In genomic region chr1:174042091-174042884, GRCm38 (mm10) we compare ENCODE assay signal across 11 mouse cellular contexts. TPM values are rescaled to one million over a fixed set of nuclear protein-coding genes. Genes with fewer than 3 reads are reported as not detected.
"Had no signal": no experiment of that assay in that cellular context is flagged by ENCODE, and none has a peak within 500 bp of the region (broad histone marks: within the 10 kb centered on the region; RNA-seq: fewer than 3 reads in every experiment).

No protein-coding gene starts in this region.

RNA-seq across cellular contexts. Expression of gene Olfr433, which starts 1.8 kb away (rescaled TPM):
- total RNA-seq: layer of hippocampus, adult 2 months; layer of hippocampus, postnatal 10 days; left cerebral cortex, postnatal 36 days had no signal
- polyA plus RNA-seq: intestine, embryonic 15.5 days; kidney, embryonic 14.5 days; limb, embryonic 12.5 days; lung, postnatal 0 days; midbrain, embryonic 14.5 days; neural tube, embryonic 14.5 days had no signal

RNA-seq across cellular contexts. Expression of gene Olfr432, which starts 6.7 kb away (rescaled TPM):
- total RNA-seq: layer of hippocampus, adult 2 months; layer of hippocampus, postnatal 10 days; left cerebral cortex, postnatal 36 days had no signal
- polyA plus RNA-seq: intestine, embryonic 15.5 days; kidney, embryonic 14.5 days; limb, embryonic 12.5 days; lung, postnatal 0 days; midbrain, embryonic 14.5 days; neural tube, embryonic 14.5 days had no signal

RNA-seq across cellular contexts. Expression of gene Ifi205, which starts 10.7 kb away (rescaled TPM):
- total RNA-seq: left cerebral cortex, postnatal 36 days had no signal
- polyA plus RNA-seq: kidney, embryonic 14.5 days; neural tube, embryonic 14.5 days had no signal

RNA-seq across cellular contexts. Expression of gene Olfr430, which starts 24.1 kb away (rescaled TPM):
- total RNA-seq: layer of hippocampus, adult 2 months; layer of hippocampus, postnatal 10 days; left cerebral cortex, postnatal 36 days had no signal
- polyA plus RNA-seq: intestine, embryonic 15.5 days; kidney, embryonic 14.5 days; limb, embryonic 12.5 days; lung, adult 2 months; lung, postnatal 0 days; midbrain, embryonic 14.5 days; neural tube, embryonic 14.5 days; small intestine, adult 2 months had no signal

RNA-seq across cellular contexts. Expression of gene Olfr429, which starts 41.8 kb away (rescaled TPM):
- total RNA-seq: layer of hippocampus, adult 2 months; layer of hippocampus, postnatal 10 days; left cerebral cortex, postnatal 36 days had no signal
- polyA plus RNA-seq: intestine, embryonic 15.5 days; kidney, embryonic 14.5 days; limb, embryonic 12.5 days; lung, adult 2 months; lung, postnatal 0 days; midbrain, embryonic 14.5 days; neural tube, embryonic 14.5 days; small intestine, adult 2 months had no signal
